Comparison of ENCODE assay signal across 30 mouse cellular contexts in the genomic region with DNA sequence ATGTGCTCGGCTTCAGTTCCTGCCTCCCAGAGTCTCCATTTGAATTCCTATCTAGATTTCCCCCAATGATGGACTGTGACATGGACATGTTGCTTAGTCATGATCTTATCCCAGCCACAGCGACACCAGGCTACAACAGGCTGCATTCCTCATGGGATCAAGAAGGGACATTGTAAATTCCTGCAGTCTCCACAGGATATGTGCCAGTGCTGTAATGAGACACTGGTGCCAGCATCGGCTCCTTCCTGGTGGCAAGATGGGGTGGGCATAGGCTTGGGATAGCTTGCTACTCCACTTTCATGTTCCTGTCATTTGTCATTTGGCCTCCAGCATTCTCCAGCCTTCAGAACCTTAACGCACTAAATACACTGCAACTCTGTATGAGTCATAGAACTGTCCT.
A peak's percentile ranks its signal among the peaks of the same experiment; 100 is the strongest.
DNase-seq lines count a peak whose midpoint lies in the region; ATAC-seq and TF ChIP-seq lines count a peak whose summit lies in the region.
"Had no signal": no experiment of that assay in that cellular context is flagged by ENCODE, and none has a peak within 500 bp of the region (broad histone marks: within the 10 kb centered on the region; RNA-seq: fewer than 3 reads in every experiment).

No protein-coding gene starts in this region.

- TF ChIP-seq CTCF in intestine, postnatal 0 days (IDR thresholded peaks at IDR 0.05; ENCODE audit: low read depth) = no peak

- ATAC-seq in intestine, postnatal 0 days = 0 out of 2 replicates have a peak, but pooled peaks have one; percentile 2
- no peak for ATAC-seq in intestine, embryonic 16.5 days
- ATAC-seq: forebrain, embryonic 15.5 days; hindbrain, postnatal 0 days; midbrain, embryonic 16.5 days had no signal

- no peak overlapping the region for H3K27ac ChIP-seq in intestine, postnatal 0 days (ENCODE audit: low read depth, low read length)
- H3K27ac ChIP-seq in intestine, embryonic 16.5 days (ENCODE audit: low read length) = no peak overlapping the region
- H3K27ac ChIP-seq: embryonic facial prominence, embryonic 12.5 days; forebrain, embryonic 15.5 days; hindbrain, postnatal 0 days; kidney, embryonic 15.5 days; left cerebral cortex, adult 2 months; liver, embryonic 13.5 days; neural tube, embryonic 12.5 days had no signal

- no peaks in the 10 kb centered on the region for H3K36me3 ChIP-seq in intestine, postnatal 0 days (ENCODE audit: control insufficient read depth, insufficient read depth)
- H3K36me3 ChIP-seq in intestine, embryonic 16.5 days (ENCODE audit: control insufficient read depth, insufficient read depth, low read length) = no peaks in the 10 kb centered on the region
- no peaks in the 10 kb centered on the region for H3K36me3 ChIP-seq in myocyte (ENCODE audit: control insufficient read depth, insufficient read depth)
- H3K36me3 ChIP-seq: embryonic facial prominence, embryonic 12.5 days; forebrain, embryonic 15.5 days; kidney, embryonic 15.5 days; liver, embryonic 13.5 days; neural tube, embryonic 12.5 days had no signal

- H3K9ac ChIP-seq in intestine, postnatal 0 days (ENCODE audit: low read depth, low read length) = no peak overlapping the region
- no peak overlapping the region for H3K9ac ChIP-seq in intestine, embryonic 16.5 days (ENCODE audit: low read depth, low read length)
- H3K9ac ChIP-seq: embryonic facial prominence, embryonic 12.5 days; forebrain, embryonic 15.5 days; kidney, embryonic 15.5 days; liver, embryonic 13.5 days; neural tube, embryonic 12.5 days had no signal

- no peaks in the 10 kb centered on the region for H3K79me2 ChIP-seq in myocyte (ENCODE audit: control insufficient read depth, insufficient read depth)

- no peak for TF ChIP-seq POLR2A in myocyte (IDR thresholded peaks at IDR 0.05; ENCODE audit: insufficient read length, low read depth)

- 82% methylated on average over 4 of the region's 4 CpGs for WGBS in intestine, postnatal 0 days
- WGBS in intestine, embryonic 16.5 days = 79% methylated on average over 4 of the region's 4 CpGs

- H3K9me3 ChIP-seq in intestine, postnatal 0 days (ENCODE audit: control insufficient read depth) = no peaks in the 10 kb centered on the region
- H3K9me3 ChIP-seq in intestine, embryonic 16.5 days (ENCODE audit: control insufficient read depth, low read length) = no peaks in the 10 kb centered on the region
- H3K9me3 ChIP-seq: embryonic facial prominence, embryonic 12.5 days; forebrain, embryonic 15.5 days; kidney, embryonic 15.5 days; liver, embryonic 13.5 days; neural tube, embryonic 12.5 days had no signal

- no peak overlapping the region for H3K4me3 ChIP-seq in intestine, postnatal 0 days (ENCODE audit: low read depth, low read length)
- no peak overlapping the region for H3K4me3 ChIP-seq in intestine, embryonic 16.5 days (ENCODE audit: low read length)
- H3K4me3 ChIP-seq in myocyte = no peak overlapping the region
- H3K4me3 ChIP-seq: embryonic facial prominence, embryonic 12.5 days; forebrain, embryonic 15.5 days; kidney, embryonic 15.5 days; left cerebral cortex, adult 2 months; liver, embryonic 13.5 days; neural tube, embryonic 12.5 days had no signal

- no peak overlapping the region for H3ac ChIP-seq in myocyte (ENCODE audit: control insufficient read depth, insufficient read length)

- peak; percentile 36 for DNase-seq in adrenal gland, postnatal 14 days
- DNase-seq in adrenal gland, postnatal 4 days (ENCODE audit: low spot score in 2 of 2) = no peak
- DNase-seq in 3T3-L1 (ENCODE audit: low read depth, low spot score) (peak; percentile 53), liver (no peak)
- DNase-seq: adrenal gland, postnatal 25 days; B cell, adult 2 months; cerebellum, adult 2 months; cerebellum, postnatal 25 days; gastrocnemius, postnatal 25 days; heart, adult 18-20 months; kidney, adult 18-20 months; kidney, postnatal 25 days; liver, embryonic 13.5 days; lung, adult 18-20 months; lung, postnatal 10 days; right cerebral cortex, adult 18-20 months; spleen, adult 18-20 months; thymus, adult 18-20 months; thymus, postnatal 25 days had no signal

- H3K4me1 ChIP-seq in intestine, postnatal 0 days (replicated peaks; ENCODE audit: control insufficient read depth, insufficient read depth, low read length) = no peaks in the 10 kb centered on the region
- peaks cover 5% of the 10 kb centered on the region; the same call in 1 of the 2 replicates for H3K4me1 ChIP-seq in intestine, embryonic 16.5 days (ENCODE audit: control insufficient read depth, insufficient read depth, low read length)
- H3K4me1 ChIP-seq: embryonic facial prominence, embryonic 12.5 days; forebrain, embryonic 15.5 days; liver, embryonic 13.5 days; neural tube, embryonic 12.5 days had no signal

- H3K4me2 ChIP-seq in intestine, postnatal 0 days (replicated peaks; ENCODE audit: low read depth) = no peak overlapping the region
- H3K4me2 ChIP-seq in intestine, embryonic 16.5 days (ENCODE audit: low read depth, low read length) = no peak overlapping the region
- H3K4me2 ChIP-seq in myocyte (ENCODE audit: low read depth) = peak overlapping the region; percentile 12
- H3K4me2 ChIP-seq: embryonic facial prominence, embryonic 12.5 days; forebrain, embryonic 15.5 days; heart, embryonic 11.5 days; kidney, embryonic 15.5 days; liver, embryonic 13.5 days; neural tube, embryonic 12.5 days had no signal

- H3K27me3 ChIP-seq in intestine, postnatal 0 days (replicated peaks; ENCODE audit: control insufficient read depth, insufficient read depth, low read length) = no peaks in the 10 kb centered on the region
- H3K27me3 ChIP-seq in intestine, embryonic 16.5 days (replicated peaks; ENCODE audit: control insufficient read depth, insufficient read depth, low read length) = no peaks in the 10 kb centered on the region
- no peaks in the 10 kb centered on the region for H3K27me3 ChIP-seq in myocyte (ENCODE audit: control insufficient read depth, insufficient read depth, insufficient read length)
- H3K27me3 ChIP-seq: embryonic facial prominence, embryonic 12.5 days; forebrain, embryonic 15.5 days; kidney, embryonic 15.5 days; liver, embryonic 13.5 days; neural tube, embryonic 12.5 days had no signal

TF ChIP-seq in myocyte, 11 proteins besides CTCF, POLR2A, EP300 and RAD21:
- no peak for TF ChIP-seq POLR2AphosphoS2 (IDR thresholded peaks at IDR 0.05; ENCODE audit: insufficient read length, low read depth)

Comparison
In these comparisons a context has a peak if more than half of its experiments do, and no peak if none do; other contexts are left out.
1. DNase-seq: peak in adrenal gland, postnatal 14 days (single experiment) and 3T3-L1 (single experiment); none in adrenal gland, postnatal 4 days (0 of 2) and liver (single experiment).